Mouse (Mus musculus) spleen, adult 18-20 months (tissue): ENCODE measurements around the gene Bnc2.
A peak's percentile ranks its signal among the peaks of the same experiment; 100 is the strongest.

ENCODE experiments used
- DNase-seq, 2 experiments: peaks; one replicate each; pipeline ENCODE4 v3.0.0; 2022; ENCODE audit warnings: mixed read lengths in 2 of 2

Gene Bnc2

DNA sequence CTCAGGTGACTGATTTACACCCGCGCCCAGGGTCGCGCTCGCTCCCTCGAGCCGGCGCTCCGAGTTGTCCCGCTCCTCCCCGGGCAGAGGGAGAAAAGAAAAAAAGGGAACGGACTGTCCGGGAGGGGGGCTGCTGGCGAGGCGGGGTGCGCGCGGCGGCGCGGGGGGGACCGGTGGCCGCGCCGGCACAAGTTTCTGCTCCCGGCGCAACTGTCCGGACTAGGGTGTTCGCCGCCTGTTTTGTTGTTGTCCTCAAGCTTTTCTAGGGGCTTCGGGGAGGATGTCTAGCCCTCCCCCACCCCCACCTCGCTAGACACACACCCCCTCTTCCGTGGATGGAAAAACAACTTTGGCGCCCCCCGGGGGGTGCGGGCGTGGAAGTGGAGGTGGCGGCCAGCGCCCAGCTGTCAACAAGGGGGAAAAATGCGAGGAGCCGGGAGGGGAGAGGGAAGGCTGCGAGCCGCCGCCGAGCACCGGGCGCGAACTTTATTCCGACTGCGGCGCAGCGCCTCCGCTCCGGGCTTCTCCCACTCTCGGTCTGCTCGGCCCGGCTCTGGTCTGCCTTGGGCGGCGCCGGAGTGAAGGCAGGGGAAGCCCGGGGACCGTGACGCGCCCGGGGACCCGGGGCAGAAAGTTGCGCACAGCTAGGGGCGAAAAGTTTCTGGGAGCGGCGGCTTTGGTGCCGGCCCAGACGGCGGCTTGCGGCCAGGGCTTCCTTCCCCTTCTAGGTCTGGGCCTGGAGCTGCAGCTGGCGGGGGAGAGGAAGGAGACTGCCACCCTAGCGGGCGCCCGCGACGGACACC, at the start of gene Bnc2:
TSS of gene Bnc2 (minus strand) at position 105 of the 803 bp plus-strand sequence.
- DNase-seq: peak in 1 of 2 experiments; percentile 2

DNA sequence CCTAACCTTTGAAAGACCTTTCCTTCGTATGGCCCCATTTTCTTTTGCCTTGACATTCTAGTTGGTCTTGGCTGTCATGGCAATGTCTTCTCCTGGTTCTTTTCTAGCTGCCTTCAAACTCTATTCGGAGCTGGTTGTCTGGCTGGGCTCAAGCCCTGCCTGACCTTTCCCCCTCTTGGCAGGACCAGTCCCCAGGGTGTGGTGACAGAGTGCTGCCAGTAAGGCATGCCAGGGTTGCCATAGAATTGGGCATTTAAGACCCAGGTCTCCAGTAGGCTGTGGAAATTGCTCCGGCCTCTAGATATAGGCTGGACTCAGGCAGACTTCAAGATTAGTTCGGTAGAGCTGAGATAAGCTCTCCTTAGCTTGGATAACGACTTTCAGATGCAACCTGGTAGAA, 32.9 kb upstream of the Bnc2 start:
- no peak for DNase-seq

DNA sequence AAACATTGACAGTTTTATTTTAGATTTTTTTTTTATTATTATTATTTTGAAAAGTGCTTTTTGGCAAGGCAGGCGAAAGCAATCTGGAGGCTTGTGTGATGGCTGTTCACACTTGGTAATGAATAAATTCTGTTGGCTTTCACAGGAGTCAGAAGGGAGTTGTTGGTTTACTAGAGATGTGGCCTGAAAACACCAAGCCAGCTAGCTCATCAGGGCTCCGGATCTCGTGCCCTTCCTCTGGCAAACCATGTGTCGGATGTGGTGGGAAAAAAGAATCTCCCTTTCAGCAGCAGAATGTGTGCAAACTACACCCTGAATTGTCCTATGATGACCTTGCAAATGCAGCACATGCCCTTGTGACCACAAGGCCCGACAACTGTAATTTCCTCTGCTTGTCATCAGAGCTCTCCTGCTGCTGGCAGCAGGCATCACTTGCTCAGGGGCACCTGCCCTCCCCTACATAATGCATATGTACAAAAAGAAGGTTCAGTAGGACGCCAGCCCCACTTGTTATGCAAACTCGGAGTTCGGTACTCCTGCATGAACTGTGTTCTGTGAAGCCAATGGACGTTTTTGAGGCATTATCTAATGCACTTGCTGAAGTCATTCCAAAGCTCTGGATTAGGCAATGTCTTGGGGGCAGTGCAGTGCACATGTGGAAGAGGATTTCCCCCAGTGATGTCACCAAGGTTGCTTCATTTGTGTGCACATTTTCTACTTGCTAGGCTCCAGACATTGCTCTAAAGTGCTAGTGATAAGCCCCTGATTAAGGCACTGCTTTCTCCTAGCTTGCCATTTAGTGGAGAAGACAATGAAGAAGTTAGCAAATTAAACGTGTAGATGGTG, 10.7 kb upstream of the Bnc2 start:
- DNase-seq: no peak

DNA sequence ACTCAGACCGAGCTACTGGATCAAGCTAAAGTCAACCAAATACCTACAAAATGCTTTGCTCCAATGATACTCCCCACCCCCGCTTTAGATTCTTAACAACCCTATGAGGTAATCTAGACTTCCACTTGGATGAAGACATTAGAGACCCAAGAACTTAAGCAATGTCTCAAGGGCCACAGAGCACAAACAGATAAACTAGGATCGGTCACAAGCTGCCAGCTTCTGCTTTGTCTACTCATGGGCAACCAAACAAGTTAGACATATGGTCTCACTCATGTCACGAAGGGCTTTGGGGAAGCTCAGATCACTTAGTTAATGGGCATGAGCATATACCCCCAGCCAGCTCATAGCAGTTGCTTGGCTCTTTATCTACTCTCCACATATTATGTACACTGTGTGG, 9.9 kb upstream of the Bnc2 start:
- no peak for DNase-seq

DNA sequence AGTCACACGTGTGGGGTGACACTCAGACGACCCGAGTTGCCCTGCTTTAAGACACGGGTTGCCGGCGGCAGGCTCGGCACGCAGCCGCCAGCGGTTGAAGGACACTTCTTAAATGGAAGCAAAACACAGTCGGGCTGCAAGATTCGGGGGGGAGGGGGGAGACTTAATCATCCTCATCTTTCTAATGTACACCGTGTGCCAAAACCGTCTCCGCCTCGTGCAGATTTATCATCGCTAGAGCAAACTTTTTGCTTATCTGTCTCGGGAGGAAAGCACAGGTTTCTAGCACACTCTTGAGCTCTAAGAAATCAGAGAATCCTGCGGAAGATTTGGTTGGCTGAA, 870 bp upstream of the Bnc2 start:
- no peak for DNase-seq

DNA sequence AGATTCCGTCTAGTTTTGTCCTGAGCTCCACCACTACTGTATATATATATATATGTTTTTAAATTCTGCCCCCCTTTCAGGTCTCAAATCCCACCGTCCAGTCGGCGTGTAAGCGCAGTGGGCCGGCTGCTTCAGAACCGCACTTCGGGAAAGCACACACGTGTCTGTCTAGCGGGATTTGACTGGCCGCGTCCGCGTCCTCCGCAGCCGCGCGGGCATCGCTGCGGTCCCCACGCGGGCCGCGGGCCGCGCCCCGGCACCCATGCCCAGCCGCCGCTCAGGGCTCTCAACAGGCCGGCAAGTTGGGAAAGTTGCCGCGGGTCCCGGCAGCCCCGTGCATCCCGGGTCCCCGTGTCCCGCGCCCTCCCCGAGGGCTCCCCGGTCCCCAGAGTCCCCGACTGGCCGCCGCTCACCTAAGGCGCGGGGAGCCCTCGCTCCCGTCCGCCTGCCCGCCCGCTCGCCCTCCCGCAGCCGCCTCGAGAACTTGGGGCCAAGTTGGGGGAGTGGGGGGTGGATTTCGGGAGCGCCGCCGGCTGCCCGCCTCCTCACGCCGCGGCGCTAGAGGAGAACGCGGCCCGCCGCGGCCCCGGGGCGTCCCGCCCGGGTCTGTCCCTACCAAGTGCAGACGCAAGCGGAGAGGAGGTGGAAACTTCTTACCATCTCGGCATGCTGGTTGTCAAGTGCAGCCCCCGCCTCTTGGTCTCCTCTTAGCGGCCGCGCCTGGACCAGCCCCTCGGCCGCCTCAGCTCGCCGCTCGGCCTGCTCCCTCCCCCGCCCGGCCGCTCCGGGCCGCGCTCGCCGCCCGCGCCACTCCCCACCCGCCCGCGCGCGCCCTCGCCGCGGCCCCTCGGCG, 531 bp downstream of the Bnc2 start:
- no peak for DNase-seq

DNA sequence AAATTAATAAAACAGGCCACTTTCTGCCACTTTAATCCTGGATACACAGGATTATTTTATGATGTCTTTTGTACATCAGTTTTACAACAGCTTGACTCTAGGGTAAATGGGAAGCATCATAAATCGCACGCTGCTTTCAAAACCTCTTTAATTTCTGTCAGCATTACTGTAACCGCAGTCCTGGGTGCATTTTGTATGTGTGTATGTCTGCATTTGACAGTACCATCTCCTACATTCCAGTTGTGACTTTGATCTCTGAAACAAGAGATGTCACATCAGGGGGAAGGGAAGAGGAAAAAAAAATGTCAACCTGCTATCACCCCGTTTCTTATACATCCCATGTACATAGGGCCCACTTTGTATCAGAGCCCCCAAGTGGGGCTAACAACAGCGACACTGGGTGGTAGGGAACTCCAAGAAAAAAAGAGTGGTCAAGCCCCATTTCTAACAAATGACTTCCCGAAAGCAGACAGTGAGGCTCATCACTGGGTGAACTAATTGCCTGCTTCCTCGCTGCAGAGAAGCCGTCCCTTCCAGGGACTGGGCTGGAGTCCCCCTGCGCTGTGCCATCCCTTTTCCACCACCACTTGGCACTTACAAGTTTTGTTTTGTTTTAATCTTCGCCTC, 1.3 kb downstream of the Bnc2 start:
- no peak for DNase-seq

DNA sequence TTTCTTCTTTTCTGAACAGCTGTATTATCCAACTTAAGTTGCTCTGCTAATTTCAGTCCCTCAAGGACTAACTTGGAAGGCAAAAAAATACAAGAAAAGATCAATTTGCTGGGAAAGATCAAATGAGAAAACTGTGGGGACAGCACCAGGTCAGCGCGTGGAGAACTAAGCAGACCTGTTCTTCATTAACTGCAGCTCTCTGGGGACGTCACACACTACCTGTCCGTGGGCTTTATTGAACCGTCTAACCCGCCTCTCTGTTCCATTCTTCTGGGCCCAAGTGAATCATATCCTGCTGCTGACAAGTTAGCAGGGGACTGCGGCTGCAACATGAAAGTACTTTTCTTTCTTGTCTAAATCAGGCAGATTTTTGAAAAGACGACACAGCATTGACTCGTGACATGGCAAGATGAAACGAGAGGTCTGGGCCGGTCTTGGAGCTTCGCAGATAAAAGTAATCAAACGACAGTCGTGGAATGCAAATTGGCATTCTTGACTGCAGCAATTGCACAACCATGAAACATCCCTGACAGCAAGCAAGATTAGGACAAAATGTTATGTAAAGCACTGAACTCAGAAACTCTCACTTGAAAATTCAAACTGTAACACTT, 2.8 kb downstream of the Bnc2 start:
- no peak for DNase-seq

DNA sequence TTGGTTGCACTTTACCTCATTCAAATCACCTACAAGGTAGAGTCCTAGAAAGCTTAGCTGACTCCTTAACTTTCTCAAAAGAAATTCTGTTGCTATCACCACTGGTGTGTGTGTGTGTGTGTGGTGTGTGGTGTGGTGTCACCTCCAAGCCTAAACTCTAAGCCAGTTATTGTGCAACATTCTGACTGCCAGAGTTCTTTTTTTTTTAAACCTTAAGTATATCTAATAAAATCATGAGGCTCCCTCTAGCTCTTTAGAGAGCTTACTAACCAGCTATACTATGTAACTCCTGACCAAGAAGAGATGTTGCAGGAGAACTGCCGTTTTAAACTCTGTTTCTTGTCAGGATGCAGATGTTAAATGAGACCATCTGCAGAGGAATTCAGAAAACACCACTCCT, 4.1 kb downstream of the Bnc2 start:
- DNase-seq: no peak

DNA sequence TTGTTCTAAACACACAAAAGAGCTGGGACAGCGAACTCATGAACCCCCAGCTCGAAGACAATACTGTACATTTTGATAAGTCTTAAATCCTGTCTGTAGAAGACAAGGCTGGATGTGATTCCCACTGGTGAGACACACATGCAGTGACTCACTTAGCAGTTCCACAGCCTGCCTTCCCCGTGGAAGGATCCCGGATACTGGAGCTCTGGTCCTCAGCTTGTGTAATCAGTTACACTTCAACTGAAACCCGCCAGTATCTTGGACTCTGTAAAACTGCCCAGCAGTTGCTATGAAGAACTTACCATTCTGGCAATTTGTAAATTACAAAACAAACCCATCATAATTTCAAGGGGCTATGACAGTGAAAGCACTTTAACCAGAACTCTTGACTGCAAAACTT, 5.4 kb downstream of the Bnc2 start:
- DNase-seq: no peak

DNA sequence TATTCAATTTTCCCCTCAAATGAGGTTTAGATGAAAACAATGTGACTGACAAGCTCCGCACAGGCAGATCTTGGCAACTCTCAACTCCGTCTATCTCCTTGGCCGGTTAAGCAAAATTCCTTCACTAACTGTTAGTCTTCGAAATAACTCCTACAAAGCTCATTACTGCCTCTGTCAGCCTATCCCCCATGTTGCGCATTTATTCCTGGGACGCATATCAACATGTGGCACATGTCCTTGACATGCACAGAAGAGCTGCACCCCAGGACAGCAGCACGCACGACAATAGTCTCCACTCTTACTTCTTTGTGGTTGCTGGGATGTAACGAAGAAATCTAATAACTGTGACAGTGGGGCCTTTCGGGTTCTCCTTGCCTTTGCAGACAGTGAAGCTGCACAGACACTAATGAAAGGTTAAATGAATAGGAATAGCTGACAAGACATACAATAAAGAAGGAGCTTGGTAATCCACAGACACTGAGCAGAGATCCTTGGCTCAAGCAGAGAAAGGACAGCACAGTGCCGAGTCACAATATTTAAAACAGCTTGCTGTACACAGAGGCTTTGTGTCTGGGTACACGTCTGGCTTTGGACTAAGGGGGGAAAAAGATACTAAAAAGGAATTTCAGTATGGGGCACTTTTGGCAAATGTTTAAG, 6.0 kb downstream of the Bnc2 start:
- DNase-seq: no peak

DNA sequence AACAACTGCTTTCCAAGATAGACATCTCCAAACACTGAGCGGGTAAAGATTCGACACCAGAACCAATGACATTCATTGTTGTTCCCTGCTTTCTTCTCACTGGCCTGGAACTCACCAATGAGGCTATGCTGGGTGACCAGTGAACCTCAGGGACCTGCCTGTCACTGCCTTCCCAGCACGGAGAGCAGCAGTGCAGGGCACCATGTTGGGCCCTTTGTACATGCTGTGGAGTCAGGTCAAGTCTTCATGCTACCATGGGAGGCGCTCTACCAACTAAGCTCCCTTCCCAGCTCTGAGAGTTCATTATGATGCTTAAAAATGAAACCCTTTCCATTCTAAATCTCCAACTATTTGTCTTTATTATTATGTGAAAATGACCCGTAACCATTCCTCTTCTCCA, 6.8 kb downstream of the Bnc2 start:
- no peak for DNase-seq

DNA sequence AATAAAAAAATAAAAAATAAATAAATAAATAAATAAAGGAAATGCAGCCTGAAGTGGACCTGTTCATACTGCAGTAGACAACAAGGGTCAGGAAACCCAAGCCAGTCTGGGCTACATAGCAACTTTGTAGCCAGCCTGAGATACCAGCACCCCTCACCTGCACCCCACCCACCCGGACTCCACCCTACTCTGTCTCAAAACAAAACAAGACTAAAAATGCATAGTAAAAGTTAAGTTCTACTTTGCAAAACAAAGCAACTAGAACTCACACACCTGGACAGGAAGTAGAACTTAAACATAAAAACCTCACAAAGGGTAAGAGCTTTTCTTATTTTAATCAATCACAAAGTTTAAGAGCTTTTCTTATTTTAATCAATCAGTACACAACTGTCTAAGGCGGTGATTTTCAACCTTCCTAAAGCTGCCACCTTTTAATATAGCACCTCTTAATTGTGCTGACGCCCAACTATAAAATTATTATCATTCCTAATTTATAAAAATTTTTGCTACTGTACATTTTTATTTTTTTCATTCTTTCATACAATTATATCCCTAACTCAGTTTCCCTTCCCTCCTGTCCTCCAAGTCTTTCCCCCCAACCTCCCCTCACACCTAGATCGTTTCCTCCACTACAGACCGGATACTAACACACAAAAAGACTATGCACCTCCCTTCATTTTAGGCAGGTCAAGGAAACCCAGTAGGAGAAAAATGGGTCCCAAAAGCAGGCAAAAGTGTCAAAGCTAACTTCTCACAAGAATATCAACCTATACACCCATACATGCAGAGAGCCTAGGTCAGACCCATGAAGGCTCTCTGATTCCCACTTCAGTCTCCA, 12.6 kb downstream of the Bnc2 start:
- DNase-seq: no peak

DNA sequence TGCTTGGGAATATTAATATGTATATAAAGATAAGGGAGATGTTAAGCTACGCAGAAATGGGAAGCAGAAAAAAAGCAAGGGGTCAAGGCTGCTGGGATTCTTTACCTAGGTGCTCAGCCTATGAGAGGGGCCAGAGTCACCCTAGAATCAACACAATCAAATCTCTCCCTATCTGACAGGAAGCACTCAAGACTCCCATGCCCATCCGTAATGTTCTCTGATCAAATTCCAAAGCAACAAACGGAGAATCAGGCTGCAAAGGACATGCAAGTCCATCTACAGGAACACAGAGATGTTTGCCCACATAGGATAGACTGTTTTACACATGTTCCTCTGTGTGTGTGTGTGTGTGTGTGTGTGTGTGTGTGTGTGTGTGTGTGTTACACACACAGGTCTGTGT, 13.7 kb downstream of the Bnc2 start:
- no peak for DNase-seq

DNA sequence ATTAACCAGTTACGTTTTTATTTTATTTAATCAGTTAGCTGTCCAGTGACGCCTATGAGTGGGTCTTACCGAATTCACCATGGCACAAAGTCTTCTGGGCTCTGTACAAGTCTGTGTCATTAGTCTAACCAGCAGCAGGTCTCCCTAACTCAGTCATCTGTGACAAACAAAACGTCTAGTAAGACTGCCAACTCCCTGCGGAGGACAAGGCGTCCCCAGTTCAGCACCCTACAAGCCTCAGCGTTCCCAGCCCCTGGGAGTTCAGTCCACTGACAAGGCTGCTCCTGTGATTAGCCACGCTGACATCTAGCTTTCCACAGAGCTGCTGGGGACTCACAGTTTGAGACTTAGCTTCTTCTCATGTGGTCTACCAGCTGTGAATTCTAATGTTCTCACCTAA, 23.3 kb downstream of the Bnc2 start:
- DNase-seq: no peak

DNA sequence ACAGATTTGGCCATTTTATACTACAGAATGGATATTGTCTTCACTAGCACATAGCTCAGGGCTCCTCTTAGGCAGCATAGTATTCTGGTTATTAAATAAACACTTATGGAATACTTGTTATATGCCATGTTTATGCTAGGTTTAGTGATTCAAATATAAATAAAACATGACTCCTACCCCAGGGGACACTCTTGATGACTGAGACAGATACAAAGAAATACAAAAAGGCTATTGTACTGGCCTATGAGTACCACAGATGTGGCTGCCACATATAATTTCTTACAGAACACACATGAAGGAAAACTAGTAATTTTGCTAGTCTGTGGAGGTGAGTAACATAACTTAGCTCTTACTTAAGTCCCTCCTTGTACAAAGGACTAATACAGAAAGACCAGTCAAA, 28.5 kb downstream of the Bnc2 start:
- no peak for DNase-seq

DNA sequence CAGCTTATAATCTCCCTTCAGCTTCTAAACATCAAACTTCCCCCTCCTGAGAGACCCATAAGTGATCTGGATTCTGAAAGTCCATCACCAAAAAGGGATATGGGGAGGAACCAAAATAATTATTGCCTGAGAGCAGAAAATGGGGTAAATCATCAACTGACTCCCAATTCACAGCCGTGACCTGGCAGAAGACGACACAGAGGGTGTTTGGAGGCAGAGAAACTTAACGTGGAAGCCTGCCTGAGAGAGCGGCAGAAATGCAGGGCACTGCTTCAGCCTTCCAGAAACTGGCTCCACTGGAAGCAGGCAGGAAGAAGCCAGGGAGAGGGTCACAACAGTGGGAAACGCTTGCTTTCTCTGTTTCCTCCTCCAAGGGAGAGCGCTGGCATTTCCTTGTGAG, 35.9 kb downstream of the Bnc2 start:
- no peak for DNase-seq

DNA sequence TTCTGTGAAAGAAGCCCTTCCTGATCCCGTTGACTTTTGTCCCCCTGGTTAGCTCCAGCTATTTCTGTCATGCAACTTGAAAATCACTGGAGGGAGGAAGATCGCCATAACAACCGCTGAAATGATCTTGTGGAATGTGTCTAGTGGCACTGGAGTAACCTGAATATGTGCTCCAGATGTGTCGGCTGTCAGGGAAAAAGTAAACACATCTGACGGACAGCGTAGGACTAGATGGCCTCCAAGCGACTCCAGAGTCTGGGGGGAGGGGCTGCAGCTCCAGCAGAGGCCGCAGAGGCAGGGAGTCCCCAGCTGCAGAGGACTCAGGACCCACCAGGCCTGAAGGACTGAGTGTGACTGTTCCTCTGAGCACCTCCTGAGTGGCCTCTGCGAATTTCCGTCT, 37.4 kb downstream of the Bnc2 start:
- DNase-seq: no peak

DNA sequence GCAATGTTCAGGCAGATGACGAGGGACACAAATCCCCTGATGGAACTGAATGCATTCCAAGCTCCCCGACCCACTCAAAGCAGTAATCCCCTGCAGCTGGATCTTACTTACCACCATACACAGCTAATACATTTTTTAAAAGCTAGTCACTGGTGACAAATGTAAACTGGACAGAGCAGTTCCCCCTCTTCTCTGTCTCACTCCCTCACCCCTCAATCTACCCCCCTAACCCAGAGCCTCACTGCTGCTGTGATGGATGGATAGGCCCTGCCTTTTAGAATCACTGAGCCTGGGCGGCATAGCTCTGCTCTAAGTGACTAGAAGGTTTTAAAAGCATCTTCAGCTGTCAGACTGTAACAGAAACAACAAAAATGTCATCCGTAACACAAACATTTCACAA, 40.3 kb downstream of the Bnc2 start:
- no peak for DNase-seq

DNA sequence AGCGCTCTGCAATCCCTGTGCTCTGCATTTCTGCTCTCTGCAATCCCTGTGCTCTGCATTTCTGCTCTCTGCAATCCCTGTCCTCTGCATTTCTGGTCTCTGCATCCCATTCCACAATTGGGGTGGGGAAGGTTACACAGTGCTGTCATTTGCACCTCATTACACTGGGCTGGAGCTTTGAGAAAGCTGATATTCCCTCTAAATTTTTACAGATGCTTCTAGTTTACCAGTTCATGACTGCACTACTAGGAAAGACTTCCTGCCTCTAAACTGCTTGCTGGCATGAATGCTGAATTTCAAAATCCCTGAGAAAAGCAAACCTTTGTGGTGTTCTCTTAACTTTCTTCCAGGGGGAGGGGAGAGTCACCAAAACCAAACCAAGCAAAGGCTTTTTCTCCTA, 41.1 kb downstream of the Bnc2 start:
- no peak for DNase-seq
